Mouse (Mus musculus): ENCODE data around the gene Psd4.

DNA sequence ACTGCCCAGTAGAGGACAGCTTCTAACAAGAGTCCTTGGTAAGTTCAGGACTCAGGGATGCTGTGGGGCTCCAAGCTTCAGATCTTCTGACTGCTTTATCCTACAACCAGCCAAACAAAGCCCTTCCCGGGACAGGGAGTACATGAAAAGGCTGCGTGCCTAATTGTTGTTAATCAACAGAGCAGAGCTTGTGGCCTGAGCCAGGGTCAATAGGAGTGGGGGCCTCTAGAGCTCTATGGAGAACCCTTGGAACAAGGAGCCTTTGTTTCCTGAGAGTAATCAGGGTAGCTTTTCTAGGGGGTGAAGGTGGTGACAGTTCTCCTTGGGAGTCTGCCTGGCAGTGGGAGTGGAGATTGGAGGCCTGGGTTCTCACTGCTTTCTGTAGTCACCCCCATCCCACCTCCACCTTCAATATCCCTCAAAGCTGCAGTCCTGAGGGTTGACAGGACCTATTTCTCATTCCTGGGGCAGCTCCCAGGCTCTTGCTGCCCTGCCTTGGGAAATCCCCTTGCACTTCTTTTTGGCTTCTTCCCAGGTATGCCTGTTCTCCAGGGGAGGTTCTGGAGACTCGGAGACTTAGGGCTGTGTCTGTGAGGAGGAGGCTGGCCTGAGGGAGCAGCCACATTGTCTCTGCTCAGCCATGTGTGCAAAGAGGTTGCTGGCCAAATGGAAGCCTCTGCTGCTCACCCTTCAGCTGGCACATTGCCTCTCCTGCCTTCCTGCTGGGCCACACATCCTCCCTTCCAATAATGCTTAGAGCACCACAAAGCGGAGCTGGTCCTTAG lies 40.5 kb downstream of the Psd4 start:
- TF ChIP-seq CTCF (IDR thresholded peaks at IDR 0.05; ENCODE audit: low read depth) (no peak), EP300 (IDR thresholded peaks at IDR 0.05; ENCODE audit: low read depth) (no peak)
